Mouse (Mus musculus) CH12.LX (cell line): ENCODE measurements around the gene Usp37.

ENCODE experiments used
- CTCF ChIP-seq, 2 experiments: IDR thresholded peaks in 1 of 2; conservative IDR thresholded peaks in 1 of 2; 2 replicates each; pipeline ENCODE4 v1.5.1; 2011 to 2012; ENCODE audit warnings: low read depth in 2 of 2, low read length in 2 of 2, improper control_type of control experiment in 1 of 2, inconsistent platforms in 1 of 2, mild to moderate bottlenecking in 1 of 2, moderate library complexity in 1 of 2
- HCFC1 ChIP-seq: IDR thresholded peaks from 2 replicates; pipeline ENCODE4 v1.6.1; 2012; ENCODE audit warnings: low read depth, mild to moderate bottlenecking, inconsistent platforms, low read length, improper control_type of control experiment
- KAT2A ChIP-seq: IDR thresholded peaks from 2 replicates; pipeline ENCODE4 v1.6.1; 2012; ENCODE audit warnings: low read length, improper control_type of control experiment, inconsistent platforms; ENCODE audit not compliant: insufficient replicate concordance
- MXI1 ChIP-seq: IDR thresholded peaks from 2 replicates; pipeline ENCODE4 v1.6.1; 2011; ENCODE audit warnings: mild to moderate bottlenecking, low read depth, low read length, improper control_type of control experiment
- POLR2A ChIP-seq: IDR thresholded peaks from 2 replicates; pipeline ENCODE4 v1.6.1; 2011; ENCODE audit warnings: low read depth, mild to moderate bottlenecking, improper control_type of control experiment, low read length
- SIN3A ChIP-seq: IDR thresholded peaks from 2 replicates; pipeline ENCODE4 v1.6.1; 2012; ENCODE audit warnings: low read length, improper control_type of control experiment, inconsistent platforms
- SMC3 ChIP-seq: IDR thresholded peaks from 2 replicates; pipeline ENCODE4 v1.6.1; 2011; ENCODE audit warnings: low read depth, low read length, improper control_type of control experiment
- TBP ChIP-seq: conservative IDR thresholded peaks from 2 replicates; pipeline ENCODE4 v1.6.1; 2011; ENCODE audit warnings: low read depth, low read length, improper control_type of control experiment
- USF1 ChIP-seq: IDR thresholded peaks from 2 replicates; pipeline ENCODE4 v1.6.1; 2014; ENCODE audit warnings: low read depth, mild to moderate bottlenecking, inconsistent platforms, low read length, improper control_type of control experiment
- ZKSCAN1 ChIP-seq: IDR thresholded peaks from 2 replicates; pipeline ENCODE4 v1.6.1; 2012; ENCODE audit warnings: low read depth, inconsistent platforms, low read length, improper control_type of control experiment, borderline replicate concordance
- ZMIZ1 ChIP-seq: IDR thresholded peaks from 2 replicates; pipeline ENCODE4 v1.6.1; 2012; ENCODE audit warnings: low read depth, mild to moderate bottlenecking, inconsistent platforms, low read length, improper control_type of control experiment
- ZNF384 ChIP-seq: IDR thresholded peaks from 2 replicates; pipeline ENCODE4 v1.6.1; 2012; ENCODE audit warnings: low read depth, low read length, improper control_type of control experiment, inconsistent platforms

DNA sequence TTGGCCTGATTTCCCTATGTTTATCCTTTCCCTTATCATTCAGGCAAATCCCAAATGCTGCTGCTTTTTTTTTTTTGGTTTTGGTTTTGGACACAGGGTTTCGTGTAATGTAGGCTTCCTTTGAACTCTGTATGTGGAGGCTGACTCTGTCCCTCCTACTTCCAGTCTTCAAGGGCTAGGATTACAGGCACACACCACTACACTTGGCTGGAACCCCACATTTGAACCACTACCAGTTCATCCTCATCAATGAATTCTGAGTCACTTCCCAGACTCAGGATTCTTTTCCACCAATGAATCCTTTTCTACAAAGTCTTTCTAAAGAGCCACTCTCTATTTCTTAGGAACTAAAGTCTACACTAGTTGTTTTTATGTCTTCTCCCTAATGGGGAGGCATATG is 43.0 kb downstream of the Usp37 start:
- TF ChIP-seq CTCF (conservative IDR thresholded peaks at IDR 0.05 in 1 of 2, IDR thresholded peaks at IDR 0.05 in 1 of 2; ENCODE audit: low read depth in 2 of 2, low read length in 2 of 2): no peak
- no peak for TF ChIP-seq SMC3
- no peak for TF ChIP-seq POLR2A
- no peak for TF ChIP-seq SIN3A
- TF ChIP-seq ZMIZ1: no peak
- no peak for TF ChIP-seq ZKSCAN1
- TF ChIP-seq ZNF384: no peak
- TF ChIP-seq USF1: no peak
- TF ChIP-seq KAT2A: no peak
- TF ChIP-seq MXI1: no peak
- TF ChIP-seq TBP: no peak
- no peak for TF ChIP-seq HCFC1
